Mouse (Mus musculus) gastrocnemius, postnatal 4 days (tissue): ENCODE data around the gene Card19. TPM values are rescaled to one million over a fixed set of nuclear protein-coding genes. Genes with fewer than 3 reads are reported as not detected.

Experiments used
- DNase-seq, 2 experiments: peaks; one replicate each; pipeline ENCODE4 v3.0.0; 2021 to 2022; ENCODE audit warnings: low spot score in 2 of 2, mixed read lengths in 2 of 2
- total RNA-seq, 2 experiments: library from RNA; stranded (reverse); gene quantifications; 2 replicates each; pipeline ENCODE4 v1.2.3; 2021

The Card19 gene
- total RNA-seq, 2 experiments from 2014 or later = 54.5 to 62.9 TPM

DNA sequence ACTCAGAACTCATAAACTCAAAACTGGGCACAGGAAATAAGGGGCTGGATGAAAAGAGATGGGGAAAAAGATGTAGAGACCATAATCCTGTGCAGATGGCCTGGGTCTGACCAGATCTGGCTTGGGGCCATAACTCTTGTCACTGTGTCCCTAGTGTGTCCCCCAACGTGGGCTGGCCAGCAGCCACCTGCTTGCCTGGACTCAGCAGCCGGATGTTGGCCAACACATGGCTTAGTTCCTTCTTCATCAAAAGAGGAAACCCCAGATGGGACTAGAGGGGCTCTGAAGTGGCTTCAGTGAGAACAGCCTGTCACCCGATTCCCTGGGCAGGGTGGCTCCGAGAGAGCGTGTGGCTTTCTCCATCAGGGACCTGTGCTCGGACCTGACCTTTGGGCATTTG, 19.1 kb downstream of the Card19 start:
- no peak for DNase-seq

DNA sequence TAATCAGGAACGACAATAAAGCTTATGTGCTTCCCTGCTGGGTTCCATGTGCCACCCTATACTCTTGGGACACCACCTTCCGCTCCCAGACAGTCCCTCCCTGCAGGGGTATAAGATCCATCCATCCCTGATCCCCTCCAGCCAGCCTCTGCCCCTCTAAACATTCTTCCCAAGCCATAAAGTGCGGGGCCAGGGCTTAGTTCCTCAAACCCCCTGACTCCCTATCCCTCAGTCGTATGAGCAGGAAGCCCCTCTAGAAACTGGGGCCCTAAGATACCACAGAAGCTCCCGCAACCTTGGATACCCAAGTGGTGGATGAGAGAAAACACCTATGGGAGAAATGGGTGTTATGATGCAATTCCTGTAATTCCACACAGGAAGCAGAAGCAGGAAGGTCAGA, 19.6 kb downstream of the Card19 start:
- DNase-seq = no peak

- no peak for DNase-seq
Measured at GRCm38 (mm10) chr13:49195651-49196050, 20.2 kb downstream of the Card19 start.

DNA sequence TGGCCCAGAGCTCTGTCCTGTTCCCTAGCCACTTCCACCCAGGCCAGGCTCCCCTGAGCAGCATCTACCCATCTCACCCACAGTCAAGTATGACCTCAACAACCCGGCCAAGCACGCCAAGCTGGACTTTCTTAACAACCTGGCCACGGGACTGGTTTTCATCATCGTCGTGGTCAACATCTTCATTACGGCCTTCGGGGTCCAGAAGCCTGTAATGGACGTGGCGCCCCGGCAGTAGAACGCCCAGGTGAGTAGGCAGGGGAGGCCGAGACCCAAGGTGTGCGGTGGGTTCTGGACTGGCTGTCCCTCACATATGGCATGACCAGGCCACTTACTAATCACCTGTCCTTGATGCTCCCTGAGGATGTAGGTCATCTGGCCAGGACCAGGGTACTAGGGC, 21.0 kb downstream of the Card19 start:
- DNase-seq = no peak

DNA sequence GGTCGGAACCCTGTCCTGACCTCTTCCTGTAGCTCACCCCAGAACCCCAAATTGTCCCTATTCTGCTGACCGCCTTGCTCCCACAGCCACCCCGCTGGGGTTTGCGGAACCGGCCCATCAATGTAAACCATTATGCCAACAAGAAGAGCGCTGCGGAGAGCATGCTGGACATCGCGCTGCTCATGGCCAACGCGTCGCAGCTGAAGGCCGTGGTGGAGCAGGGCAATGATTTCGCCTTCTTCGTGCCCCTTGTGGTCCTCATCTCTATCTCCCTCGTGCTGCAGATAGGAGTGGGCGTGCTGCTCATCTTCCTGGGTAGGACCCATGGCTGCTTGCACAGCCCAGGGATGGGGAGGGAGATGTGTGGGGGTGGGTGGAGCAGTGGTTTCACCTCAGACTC, 22.2 kb downstream of the Card19 start:
- DNase-seq = no peak

DNA sequence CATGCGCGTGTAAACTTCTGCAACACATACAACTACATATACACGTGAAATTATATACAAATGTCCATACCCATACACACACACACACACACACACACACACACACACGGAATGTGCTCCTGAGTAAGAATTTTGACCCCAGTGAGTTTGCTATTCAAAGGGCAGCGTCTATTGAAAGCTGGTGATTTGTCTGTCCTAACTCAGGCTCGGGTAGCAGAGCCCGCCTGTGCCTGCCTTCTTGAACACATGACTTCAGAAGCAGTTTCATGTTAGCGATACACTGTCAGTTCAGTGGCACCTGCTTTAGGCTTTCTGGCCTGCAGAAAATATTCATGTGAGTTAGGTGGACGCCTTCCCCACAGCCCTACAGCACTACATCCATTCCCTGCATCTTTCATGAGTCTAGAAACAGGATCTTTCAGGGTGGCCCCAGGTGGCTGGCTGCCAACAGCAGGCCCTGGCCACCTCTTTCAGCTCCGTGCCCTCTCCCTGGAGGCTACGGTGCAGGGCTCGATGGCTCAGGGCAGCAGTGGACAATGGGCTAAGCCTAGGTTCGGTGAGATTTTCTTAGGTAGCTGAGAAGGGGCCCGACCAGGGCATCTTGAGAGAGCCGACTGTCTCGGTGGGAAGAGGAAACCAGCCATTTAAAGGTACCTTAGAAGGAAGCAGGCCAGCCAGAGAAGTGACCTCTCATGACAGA, 23.5 kb downstream of the Card19 start:
- no peak for DNase-seq

DNA sequence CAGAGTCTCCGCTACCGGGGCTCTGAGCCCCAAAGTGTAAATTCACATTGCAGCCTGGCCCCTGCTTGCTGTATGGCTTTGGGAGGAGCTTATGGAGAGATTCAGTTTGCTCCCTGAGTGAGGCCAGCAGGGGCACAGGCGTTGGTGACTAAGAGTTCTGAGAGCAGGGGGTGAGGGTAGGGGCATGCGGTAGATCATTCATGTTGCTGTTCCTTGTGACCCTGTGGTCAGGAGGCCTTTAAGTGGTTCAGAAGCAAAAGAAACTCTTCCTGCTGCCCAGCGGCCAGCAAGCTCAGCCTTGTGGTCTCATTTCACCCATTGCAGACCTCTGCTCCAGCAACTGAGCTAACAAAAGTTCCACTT, 24.2 kb downstream of the Card19 start:
- DNase-seq = no peak

- DNase-seq = no peak
Measured at GRCm38 (mm10) chr13:49190876-49191672, 24.8 kb downstream of the Card19 start.

- DNase-seq = no peak
Measured at GRCm38 (mm10) chr13:49189970-49190870, 25.6 kb downstream of the Card19 start.

DNA sequence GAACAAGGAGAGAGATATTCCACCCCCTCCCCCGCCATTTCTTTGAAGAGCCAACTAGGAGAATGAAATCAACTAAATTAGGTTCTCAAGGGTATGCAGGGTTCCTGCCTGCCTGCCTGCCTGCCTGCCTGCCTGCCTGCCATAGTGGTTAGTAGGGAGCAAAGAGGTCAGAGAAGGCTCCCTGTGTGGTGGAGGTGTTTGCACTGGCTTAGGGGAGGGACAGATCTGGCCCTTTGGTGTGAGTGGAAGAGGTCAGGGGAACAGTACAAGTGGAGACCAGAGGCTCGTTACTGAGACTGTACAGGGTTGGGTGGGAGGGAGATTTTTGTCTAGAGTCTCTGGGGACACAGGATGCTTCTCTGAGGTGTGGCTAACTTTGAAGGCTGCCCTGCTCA, 26.9 kb downstream of the Card19 start:
- no peak for DNase-seq

GRCm38 (mm10) chr13:49188219-49188965, 27.4 kb downstream of the Card19 start:
- no peak for DNase-seq

GRCm38 (mm10) chr13:49187288-49188218, 28.3 kb downstream of the Card19 start, which contains the start of gene Ninj1:
Gene Ninj1 (plus strand): TSS chr13:49187485.
- DNase-seq = peak; percentile 88 to 90

GRCm38 (mm10) chr13:49186798-49187287, 29.0 kb downstream of the Card19 start:
- no peak for DNase-seq

- DNase-seq = no peak
Measured at GRCm38 (mm10) chr13:49183646-49184045, 32.2 kb downstream of the Card19 start.

- no peak for DNase-seq
Measured at GRCm38 (mm10) chr13:49183161-49183560, 32.7 kb downstream of the Card19 start.

GRCm38 (mm10) chr13:49181411-49181984, 34.3 kb downstream of the Card19 start:
- DNase-seq = no peak

GRCm38 (mm10) chr13:49180691-49181090, 35.1 kb downstream of the Card19 start:
- no peak for DNase-seq

GRCm38 (mm10) chr13:49180274-49180673, 35.6 kb downstream of the Card19 start:
- DNase-seq = no peak
